8 mouse cellular contexts compared by ENCODE assay signal in the genomic region with DNA sequence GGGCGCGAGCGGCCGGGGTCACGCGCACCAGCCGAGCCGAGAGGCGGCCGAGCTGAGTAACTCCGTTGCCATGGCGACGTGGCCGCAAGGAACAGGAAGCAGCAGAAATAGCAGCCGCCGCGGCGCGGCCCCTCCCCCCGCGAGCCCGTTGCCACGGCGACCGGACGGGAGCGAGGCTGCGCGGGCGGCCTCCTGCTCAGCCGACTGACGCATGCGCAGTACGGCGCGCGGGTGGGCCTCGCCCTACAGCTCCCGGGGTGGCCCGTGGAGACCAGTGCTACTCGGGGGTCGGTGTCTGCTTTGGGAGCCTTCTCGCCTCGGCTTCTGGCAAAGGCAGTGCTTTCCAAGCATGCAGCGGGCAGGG.
DNase-seq lines count a peak whose midpoint lies in the region; ATAC-seq and TF ChIP-seq lines count a peak whose summit lies in the region.

No protein-coding gene starts in this region.

- H3K27ac ChIP-seq in embryonic facial prominence, embryonic 13.5 days: peak overlapping the region; percentile 99
- H3K27ac ChIP-seq in kidney, adult 2 months (ENCODE audit: insufficient read depth, low read depth, low read length): peak overlapping the region; percentile 99
- peak overlapping the region; percentile 99 for H3K27ac ChIP-seq in limb, embryonic 12.5 days
- H3K27ac ChIP-seq in midbrain, embryonic 15.5 days: peak overlapping the region; percentile 99
- H3K27ac ChIP-seq in spleen, adult 2 months (ENCODE audit: insufficient read depth, low read length): peak overlapping the region; percentile 91

- peak overlapping the region; percentile 87 for H3K4me2 ChIP-seq in embryonic facial prominence, embryonic 13.5 days
- H3K4me2 ChIP-seq in limb, embryonic 12.5 days: peak overlapping the region; percentile 75
- peak overlapping the region; percentile 56 for H3K4me2 ChIP-seq in midbrain, embryonic 15.5 days

- peak overlapping the region; percentile 46 for H3K4me3 ChIP-seq in embryonic facial prominence, embryonic 13.5 days
- peak overlapping the region; percentile 43 for H3K4me3 ChIP-seq in kidney, adult 2 months (ENCODE audit: insufficient read depth, low read depth, low read length)
- peak overlapping the region; percentile 41 for H3K4me3 ChIP-seq in limb, embryonic 12.5 days (replicated peaks)
- peak overlapping the region; percentile 28 for H3K4me3 ChIP-seq in midbrain, embryonic 15.5 days
- H3K4me3 ChIP-seq in spleen, adult 2 months (ENCODE audit: extremely low read depth, insufficient read depth, insufficient read length): peak overlapping the region; percentile 66

- peak; percentile 63 for TF ChIP-seq POLR2A in kidney, adult 2 months (IDR thresholded peaks at IDR 0.05; ENCODE audit: low read depth, low read length)
- no peak; the same call in 1 of the 2 replicates for TF ChIP-seq POLR2A in spleen, adult 2 months (IDR thresholded peaks at IDR 0.05; ENCODE audit: low read depth, low read length)

- peak; percentile 88 for ATAC-seq in embryonic facial prominence, embryonic 13.5 days (ENCODE audit: insufficient number of reproducible peaks, insufficient read depth, low FRiP score, low TSS enrichment, low read depth)
- peak; percentile 75 for ATAC-seq in limb, embryonic 12.5 days (ENCODE audit: insufficient number of reproducible peaks, insufficient read depth, low FRiP score, low TSS enrichment, low read depth)
- peak; percentile 87 for ATAC-seq in midbrain, embryonic 15.5 days (replicated peaks)

- 0% methylated on average over 38 of the region's 45 CpGs for WGBS in embryonic facial prominence, embryonic 13.5 days
- WGBS in kidney, adult 2 months: under 1% methylated on average over 45 of the region's 45 CpGs
- WGBS in limb, embryonic 12.5 days: 0% methylated on average over 39 of the region's 45 CpGs
- WGBS in midbrain, embryonic 15.5 days: under 1% methylated on average over 45 of the region's 45 CpGs
- under 1% methylated on average over 44 of the region's 45 CpGs for WGBS in spleen, adult 2 months

- peak overlapping the region; percentile 76 for H3K9ac ChIP-seq in embryonic facial prominence, embryonic 13.5 days
- H3K9ac ChIP-seq in limb, embryonic 12.5 days (replicated peaks): peak overlapping the region; percentile 66
- peak overlapping the region; percentile 46 for H3K9ac ChIP-seq in midbrain, embryonic 15.5 days

- H3K36me3 ChIP-seq in embryonic facial prominence, embryonic 13.5 days: no peaks in the 10 kb centered on the region
- H3K36me3 ChIP-seq in kidney, adult 2 months (ENCODE audit: control insufficient read depth, insufficient read depth, low read length): no peaks in the 10 kb centered on the region
- no peaks in the 10 kb centered on the region for H3K36me3 ChIP-seq in limb, embryonic 12.5 days
- no peaks in the 10 kb centered on the region for H3K36me3 ChIP-seq in midbrain, embryonic 15.5 days (replicated peaks)
- H3K36me3 ChIP-seq in spleen, adult 2 months (ENCODE audit: control insufficient read depth, insufficient read depth, low read length): no peaks in the 10 kb centered on the region

- H3K4me1 ChIP-seq in embryonic facial prominence, embryonic 13.5 days: peaks cover 62% of the 10 kb centered on the region
- H3K4me1 ChIP-seq in kidney, adult 2 months (ENCODE audit: control insufficient read depth, insufficient read depth, low read length): peaks cover 42% of the 10 kb centered on the region
- peaks cover 85% of the 10 kb centered on the region for H3K4me1 ChIP-seq in limb, embryonic 12.5 days (replicated peaks)
- peaks cover 84% of the 10 kb centered on the region for H3K4me1 ChIP-seq in midbrain, embryonic 15.5 days
- H3K4me1 ChIP-seq in spleen, adult 2 months (ENCODE audit: control insufficient read depth, insufficient read depth, insufficient read length): peaks cover 28% of the 10 kb centered on the region

- TF ChIP-seq CTCF in kidney, adult 2 months (conservative IDR thresholded peaks at IDR 0.05; ENCODE audit: insufficient read depth, insufficient read length, low read depth, low read length): no peak
- no peak for TF ChIP-seq CTCF in spleen, adult 2 months (IDR thresholded peaks at IDR 0.05; ENCODE audit: extremely low read depth, insufficient read depth, insufficient read length, insufficient replicate concordance)

- H3K27me3 ChIP-seq in embryonic facial prominence, embryonic 13.5 days: no peaks in the 10 kb centered on the region
- H3K27me3 ChIP-seq in kidney, adult 2 months (replicated peaks; ENCODE audit: control insufficient read depth, insufficient read depth, low read length): no peaks in the 10 kb centered on the region
- no peaks in the 10 kb centered on the region for H3K27me3 ChIP-seq in limb, embryonic 12.5 days
- no peaks in the 10 kb centered on the region for H3K27me3 ChIP-seq in midbrain, embryonic 15.5 days (replicated peaks)
- H3K27me3 ChIP-seq in spleen, adult 2 months (ENCODE audit: control insufficient read depth, insufficient read depth, low read length): no peaks in the 10 kb centered on the region

- peak; percentile 99 for DNase-seq in 3134 (ENCODE audit: extremely low read depth, insufficient read length, low spot score)
- peak; percentile 99 to 100 for DNase-seq in adrenal gland, postnatal 36 days
- peak; percentile 99 to 100 for DNase-seq in heart, adult 18-20 months
- peak; percentile 100 for DNase-seq in kidney, adult 2 months
- peak; percentile 95 to 100 for DNase-seq in spleen, adult 2 months (ENCODE audit: low read depth in 1 of 2, low spot score in 2 of 2)

- no peaks in the 10 kb centered on the region for H3K9me3 ChIP-seq in embryonic facial prominence, embryonic 13.5 days
- H3K9me3 ChIP-seq in limb, embryonic 12.5 days: no peaks in the 10 kb centered on the region
- no peaks in the 10 kb centered on the region for H3K9me3 ChIP-seq in midbrain, embryonic 15.5 days

Comparison
In these comparisons a context has a peak if more than half of its experiments do, and no peak if none do; other contexts are left out.
1. Peak in every context shown above with its lines: DNase-seq, ATAC-seq, H3K4me3 ChIP-seq and H3K27ac ChIP-seq.